Mouse (Mus musculus) kidney, postnatal 10 days (tissue): ENCODE data around the gene Eda2r.

Source experiments
- DNase-seq: peaks from one replicate; pipeline ENCODE4 v3.0.0; 2021; ENCODE audit warnings: mixed read lengths

Eda2r gene

GRCm38 (mm10) chrX:97377065-97377421 is at the start of gene Eda2r:
Gene Eda2r, minus strand, starts transcription at chrX:97377216.
- DNase-seq: peak; percentile 53

- no peak for DNase-seq
Measured at GRCm38 (mm10) chrX:97397872-97398271, 20.9 kb upstream of the Eda2r start.

DNA sequence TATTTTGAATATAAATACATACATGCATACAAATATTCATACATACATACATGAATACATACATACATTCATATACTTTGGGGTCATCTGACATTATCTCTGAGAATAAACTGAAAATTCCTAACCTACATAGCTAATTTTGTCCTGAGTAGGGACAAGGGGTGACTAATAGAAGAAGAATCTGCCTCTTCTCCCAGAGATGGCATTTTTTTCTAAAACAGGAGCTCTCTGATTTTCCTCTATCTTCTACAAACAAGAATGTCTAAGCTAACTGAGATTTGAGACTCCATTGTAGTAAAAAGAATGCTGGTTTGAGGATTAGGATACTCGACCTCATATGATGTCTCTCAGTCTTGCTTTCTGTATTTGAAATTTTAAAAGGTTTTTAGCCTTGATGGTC is 1.1 kb upstream of the Eda2r start:
- no peak for DNase-seq

GRCm38 (mm10) chrX:97376321-97377064 is 523 bp downstream of the Eda2r start:
- peak; percentile 23 for DNase-seq

GRCm38 (mm10) chrX:97372826-97373225 is 4.2 kb downstream of the Eda2r start:
- no peak for DNase-seq

DNA sequence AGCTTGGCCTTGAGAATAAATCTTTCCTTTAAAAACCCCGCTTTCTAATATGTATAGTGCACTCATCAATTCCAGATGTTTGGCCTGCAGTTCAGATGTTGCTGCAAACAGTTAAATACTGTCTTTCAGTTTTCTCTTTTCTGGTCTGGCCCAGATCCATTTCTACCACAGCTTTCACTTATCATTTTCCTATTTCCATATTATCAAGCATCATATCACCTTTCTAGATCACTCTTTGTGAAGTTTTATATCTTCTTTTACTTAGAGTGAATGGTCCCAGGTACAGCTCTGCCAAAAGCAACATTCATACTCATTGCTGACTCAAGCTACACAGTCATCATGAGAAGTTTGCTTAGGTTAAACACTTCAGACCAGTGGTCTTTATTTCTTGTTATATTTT is 7.8 kb downstream of the Eda2r start:
- DNase-seq: no peak

DNA sequence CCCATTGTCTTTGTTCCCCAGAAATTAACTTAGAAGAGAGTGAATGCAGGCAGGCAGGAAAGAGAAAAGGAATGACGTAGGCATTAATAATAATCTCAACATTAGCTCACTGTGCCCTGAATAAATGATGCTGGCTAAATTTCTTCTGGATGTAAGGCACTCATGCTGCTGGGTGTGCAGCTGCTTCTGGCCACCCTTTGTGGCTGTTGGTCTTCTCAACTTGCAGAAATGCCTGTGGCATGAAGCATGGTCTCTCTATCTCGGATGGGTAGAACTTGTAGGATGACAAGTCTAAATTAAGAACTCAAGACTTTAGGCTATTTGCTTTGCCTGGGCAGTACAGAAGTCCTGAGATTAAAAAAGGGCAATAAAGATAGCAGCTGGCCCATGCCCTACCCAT is 8.3 kb downstream of the Eda2r start:
- no peak for DNase-seq

GRCm38 (mm10) chrX:97360919-97361318 is 16.1 kb downstream of the Eda2r start:
- DNase-seq: no peak

GRCm38 (mm10) chrX:97327891-97328290 is 49.1 kb downstream of the Eda2r start:
- DNase-seq: no peak
